Mouse (Mus musculus) liver, adult 2 months (tissue): ENCODE measurements around the gene Pithd1. TPM values are rescaled to one million over a fixed set of nuclear protein-coding genes. Genes with fewer than 3 reads are reported as not detected.
A peak's percentile ranks its signal among the peaks of the same experiment; 100 is the strongest.
"Not testable (repeated sequence)": the region's sequence is repeated elsewhere in the genome, so short reads cannot be mapped to it uniquely, and the experiment has no call there.

Experiments used
- DNase-seq: peaks from one replicate; pipeline ENCODE4 v3.0.0-alpha.2; 2011; ENCODE audit warnings: low read depth, low spot score; ENCODE audit errors: extremely low read depth
- H3K27ac ChIP-seq: fragments of 200-500 bp; replicated peaks from 2 replicates; pipeline ENCODE4 v1.5.1; 2012; ENCODE audit warnings: low read depth, mild to moderate bottlenecking, control low read depth, inconsistent platforms, low read length; ENCODE audit not compliant: insufficient read depth
- H3K27me3 ChIP-seq: fragments of 200-500 bp; 2 replicates; pipeline ENCODE4 v1.6.1; 2012; ENCODE audit warnings: mild to moderate bottlenecking, moderate library complexity, low read length, inconsistent platforms; ENCODE audit not compliant: control insufficient read depth, insufficient read depth
- H3K36me3 ChIP-seq: fragments of 200-500 bp; 2 replicates; pipeline ENCODE4 v1.6.1; 2012; ENCODE audit warnings: low read length, inconsistent platforms; ENCODE audit not compliant: control insufficient read depth, insufficient read depth
- H3K4me1 ChIP-seq: fragments of 200-500 bp; 2 replicates; pipeline ENCODE4 v1.6.1; 2011; ENCODE audit warnings: low read length; ENCODE audit not compliant: control insufficient read depth, insufficient read depth
- H3K4me3 ChIP-seq: fragments of 200-500 bp; 2 replicates; pipeline ENCODE4 v1.5.1; 2011; ENCODE audit warnings: low read depth, mild to moderate bottlenecking, control low read depth, low read length, moderate library complexity; ENCODE audit not compliant: insufficient read depth
- H3K79me2 ChIP-seq: fragments of 200-500 bp; 2 replicates; pipeline ENCODE4 v1.6.1; 2012; ENCODE audit warnings: inconsistent platforms, mild to moderate bottlenecking, low read length, moderate library complexity; ENCODE audit not compliant: control insufficient read depth, insufficient read depth
- H3K9ac ChIP-seq: fragments of 200-500 bp; 2 replicates; pipeline ENCODE4 v1.6.1; 2012; ENCODE audit warnings: low read depth, mild to moderate bottlenecking, control low read depth, inconsistent platforms, low read length
- CTCF ChIP-seq: fragments of 200-500 bp; IDR thresholded peaks from 2 replicates; pipeline ENCODE4 v1.5.1; 2011; ENCODE audit warnings: low read depth, low read length, control low read depth
- POLR2A ChIP-seq: fragments of 200-500 bp; IDR thresholded peaks from 2 replicates; pipeline ENCODE4 v1.6.1; 2011; ENCODE audit warnings: low read length, control low read depth; ENCODE audit not compliant: insufficient read depth; ENCODE audit errors: extremely low read depth
- whole genome bisulfite sequencing: fragments of 180-500 bp; shearing (Covaris S2); methylation state at CpG from one replicate; pipeline ENCODE4 v1.1.7; 2018; 5-methylcytosine and 5-hydroxymethylcytosine counted together
- polyA plus RNA-seq: library from polyadenylated mRNA; depleted of rRNA; stranded (reverse); fragments of >200 nt; gene quantifications from 2 replicates; pipeline ENCODE4 v1.2.3, GENCODE M21; 2012
- total RNA-seq: library from RNA; depleted of rRNA; stranded (reverse); fragments of >200 nt; gene quantifications from 2 replicates; pipeline ENCODE4 v1.2.3, GENCODE M21; 2014

The Pithd1 gene
- total and polyA plus RNA-seq, 2 experiments = 21.0 to 28.8 TPM

- not testable (repeated sequence) for H3K9ac ChIP-seq, DNase-seq, H3K4me3 ChIP-seq, H3K27me3 ChIP-seq, H3K4me1 ChIP-seq, H3K79me2 ChIP-seq, H3K27ac ChIP-seq, H3K36me3 ChIP-seq
- TF ChIP-seq CTCF = peak; percentile 58
- WGBS = 88% methylated on average over 8 of the region's 8 CpGs
Measured at GRCm38 (mm10) chr4:135941026-135941425, 46.0 kb downstream of the Pithd1 start.

- H3K36me3 ChIP-seq = peaks cover 11% of the 10 kb centered on the region; the same call in 1 of the 2 replicates
- DNase-seq = no peak
- H3K4me1 ChIP-seq = no peaks in the 10 kb centered on the region
- 77% methylated on average over 7 of the region's 7 CpGs for WGBS
- H3K9ac ChIP-seq = no peak overlapping the region
- H3K79me2 ChIP-seq = no peaks in the 10 kb centered on the region
- H3K4me3 ChIP-seq = no peak overlapping the region
- no peak overlapping the region for H3K27ac ChIP-seq
- no peaks in the 10 kb centered on the region for H3K27me3 ChIP-seq
- TF ChIP-seq POLR2A = no peak
Measured at GRCm38 (mm10) chr4:135938858-135939257, 48.2 kb downstream of the Pithd1 start.

GRCm38 (mm10) chr4:135935502-135935901, 51.6 kb downstream of the Pithd1 start:
- H3K27me3 ChIP-seq = no peaks in the 10 kb centered on the region
- H3K9ac ChIP-seq = no peak overlapping the region
- TF ChIP-seq CTCF (no peak), POLR2A (no peak)
- no peak overlapping the region for H3K27ac ChIP-seq
- H3K36me3 ChIP-seq = peaks cover 17% of the 10 kb centered on the region; the same call in 1 of the 2 replicates
- no peak overlapping the region for H3K4me3 ChIP-seq
- no peak for DNase-seq
- H3K79me2 ChIP-seq = no peaks in the 10 kb centered on the region
- H3K4me1 ChIP-seq = no peaks in the 10 kb centered on the region
- WGBS = 80% methylated on average over 5 of the region's 5 CpGs

DNA sequence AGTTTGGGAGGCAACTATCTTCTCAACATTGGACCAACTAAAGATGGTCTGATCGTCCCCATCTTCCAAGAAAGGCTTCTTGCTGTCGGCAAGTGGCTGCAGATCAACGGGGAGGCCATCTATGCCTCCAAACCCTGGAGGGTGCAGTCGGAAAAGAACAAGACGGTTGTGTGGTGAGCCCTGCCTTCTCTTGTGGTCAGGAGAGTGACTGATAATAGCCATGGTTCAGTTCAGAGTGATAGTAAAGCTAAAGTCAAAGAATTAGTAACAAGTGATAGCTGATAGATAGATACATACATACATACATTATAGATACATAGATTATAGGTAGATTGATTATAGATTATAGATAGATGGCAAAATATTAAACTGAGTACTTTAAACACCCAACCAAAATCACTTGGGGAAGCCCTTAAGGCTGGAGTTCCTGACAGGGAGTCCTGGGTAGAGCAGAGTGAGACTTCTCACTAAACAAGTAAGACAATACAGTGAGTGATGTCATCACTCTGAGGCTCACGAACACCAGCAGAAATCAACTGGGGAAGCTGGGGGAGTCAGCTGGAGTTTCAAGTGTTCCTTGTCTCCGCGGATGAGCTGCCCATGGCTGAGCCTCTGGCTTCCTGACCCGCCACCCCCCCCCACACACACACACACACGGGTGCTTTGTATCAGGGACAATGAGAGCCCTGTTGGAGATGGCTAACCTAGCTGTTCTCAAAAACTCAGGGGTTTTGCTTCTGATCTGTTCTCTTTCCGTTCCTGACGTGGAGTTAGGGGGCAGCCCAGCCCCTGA, 52.2 kb downstream of the Pithd1 start:
- no peak for TF ChIP-seq CTCF
- TF ChIP-seq POLR2A = no peak
- Histone ChIP-seq H3K27me3 (no peaks in the 10 kb centered on the region), H3K9ac (no peak overlapping the region), H3K79me2 (no peaks in the 10 kb centered on the region), H3K4me1 (no peaks in the 10 kb centered on the region), H3K36me3 (peaks cover 17% of the 10 kb centered on the region), H3K4me3 (no peak overlapping the region), H3K27ac (no peak overlapping the region)
- no peak for DNase-seq
- WGBS = 87% methylated on average over 12 of the region's 12 CpGs

- Histone ChIP-seq H3K36me3 (peaks cover 8% of the 10 kb centered on the region), H3K4me1 (no peaks in the 10 kb centered on the region), H3K27me3 (no peaks in the 10 kb centered on the region), H3K79me2 (no peaks in the 10 kb centered on the region), H3K27ac (no peak overlapping the region), H3K4me3 (no peak overlapping the region), H3K9ac (no peak overlapping the region)
- TF ChIP-seq CTCF = peak; percentile 65; the same call in 1 of the 2 replicates
- TF ChIP-seq POLR2A = no peak
- no peak for DNase-seq
- 71% methylated on average over 5 of the region's 5 CpGs for WGBS
Measured at GRCm38 (mm10) chr4:135931832-135932231, 55.2 kb downstream of the Pithd1 start.

GRCm38 (mm10) chr4:135930239-135930638, 56.8 kb downstream of the Pithd1 start:
- DNase-seq = no peak
- no peak overlapping the region for H3K4me3 ChIP-seq
- H3K9ac ChIP-seq = no peak overlapping the region
- peaks cover 13% of the 10 kb centered on the region for H3K36me3 ChIP-seq
- H3K4me1 ChIP-seq = no peaks in the 10 kb centered on the region
- H3K27me3 ChIP-seq = no peaks in the 10 kb centered on the region
- no peak for TF ChIP-seq POLR2A
- no peak for TF ChIP-seq CTCF
- H3K79me2 ChIP-seq = no peaks in the 10 kb centered on the region
- WGBS = 95% methylated on average over 8 of the region's 8 CpGs
- no peak overlapping the region for H3K27ac ChIP-seq
